Mouse (Mus musculus): ENCODE measurements around the gene Iqgap1. TPM values are rescaled to one million over a fixed set of nuclear protein-coding genes. Genes with fewer than 3 reads are reported as not detected.

The Iqgap1 gene
- polyA plus RNA-seq, 1 experiment from 2014 or later: 25.9 TPM

DNA sequence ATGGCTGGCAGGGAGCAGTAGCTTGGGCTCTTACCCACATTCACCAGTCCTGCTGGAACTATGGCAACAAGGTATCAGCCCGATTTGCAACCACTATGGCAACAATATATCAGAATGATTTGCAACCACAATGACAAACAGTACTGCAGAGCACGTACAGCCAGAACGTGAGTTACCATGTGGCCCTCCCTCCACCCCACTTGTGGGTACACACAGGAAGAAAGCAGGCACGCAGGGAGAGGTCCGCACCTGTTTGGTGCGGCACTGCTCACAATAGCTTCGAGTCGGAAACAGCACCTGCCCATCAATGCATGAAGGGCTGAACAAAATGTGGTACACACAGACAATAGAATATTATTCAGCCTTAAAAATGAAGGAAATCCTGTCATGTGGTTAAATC lies 107.3 kb downstream of the Iqgap1 start:
- no peak overlapping the region for H3K9ac ChIP-seq (ENCODE audit: low read length)
- no peaks in the 10 kb centered on the region for H3K27me3 ChIP-seq (ENCODE audit: control insufficient read depth, insufficient read depth, low read length)
- 92% methylated on average over 8 of the region's 8 CpGs for WGBS
- no peak overlapping the region for H3K27ac ChIP-seq (replicated peaks; ENCODE audit: low read depth, low read length)
- H3K36me3 ChIP-seq (ENCODE audit: control insufficient read depth, insufficient read depth, low read length): no peaks in the 10 kb centered on the region
- H3K9me3 ChIP-seq (ENCODE audit: control insufficient read depth, low read length): no peaks in the 10 kb centered on the region
- ATAC-seq (ENCODE audit: insufficient number of reproducible peaks, low FRiP score, low TSS enrichment, low read depth): no peak
- no peak overlapping the region for H3K4me3 ChIP-seq (ENCODE audit: low read depth, low read length)
- no peak overlapping the region for H3K4me2 ChIP-seq (ENCODE audit: low read depth, severe bottlenecking)
- no peaks in the 10 kb centered on the region for H3K4me1 ChIP-seq (ENCODE audit: control insufficient read depth, insufficient read depth, low read length)
- DNase-seq (ENCODE audit: low spot score): no peak

DNA sequence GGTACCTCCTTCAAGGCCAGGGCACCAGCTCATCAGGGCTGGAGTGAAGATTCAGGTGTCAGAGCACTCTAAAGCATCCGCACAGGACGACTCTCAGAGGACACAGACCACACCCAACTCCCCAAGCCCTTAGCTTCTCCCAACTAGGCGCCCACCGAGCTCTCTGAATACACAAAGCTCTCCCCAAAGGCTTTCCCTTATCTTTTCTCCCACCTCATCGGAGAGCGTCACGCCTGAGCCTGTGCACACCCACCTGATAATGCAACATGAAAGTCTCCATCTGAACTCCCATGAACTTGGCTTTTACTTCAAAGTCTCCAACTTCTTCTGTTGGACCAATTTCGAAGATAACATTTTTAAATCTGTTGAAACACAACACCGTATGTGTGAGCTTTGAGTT lies 109.0 kb downstream of the Iqgap1 start:
- Histone ChIP-seq H3K9ac (ENCODE audit: low read length) (no peak overlapping the region), H3K36me3 (ENCODE audit: control insufficient read depth, insufficient read depth, low read length) (no peaks in the 10 kb centered on the region), H3K4me1 (ENCODE audit: control insufficient read depth, insufficient read depth, low read length) (no peaks in the 10 kb centered on the region), H3K27ac (replicated peaks; ENCODE audit: low read depth, low read length) (no peak overlapping the region), H3K9me3 (ENCODE audit: control insufficient read depth, low read length) (no peaks in the 10 kb centered on the region), H3K27me3 (ENCODE audit: control insufficient read depth, insufficient read depth, low read length) (no peaks in the 10 kb centered on the region), H3K4me2 (ENCODE audit: low read depth, severe bottlenecking) (no peak overlapping the region), H3K4me3 (ENCODE audit: low read depth, low read length) (no peak overlapping the region)
- DNase-seq (ENCODE audit: low spot score): no peak
- WGBS: 77% methylated on average over 9 of the region's 9 CpGs
- ATAC-seq (ENCODE audit: insufficient number of reproducible peaks, low FRiP score, low TSS enrichment, low read depth): no peak

DNA sequence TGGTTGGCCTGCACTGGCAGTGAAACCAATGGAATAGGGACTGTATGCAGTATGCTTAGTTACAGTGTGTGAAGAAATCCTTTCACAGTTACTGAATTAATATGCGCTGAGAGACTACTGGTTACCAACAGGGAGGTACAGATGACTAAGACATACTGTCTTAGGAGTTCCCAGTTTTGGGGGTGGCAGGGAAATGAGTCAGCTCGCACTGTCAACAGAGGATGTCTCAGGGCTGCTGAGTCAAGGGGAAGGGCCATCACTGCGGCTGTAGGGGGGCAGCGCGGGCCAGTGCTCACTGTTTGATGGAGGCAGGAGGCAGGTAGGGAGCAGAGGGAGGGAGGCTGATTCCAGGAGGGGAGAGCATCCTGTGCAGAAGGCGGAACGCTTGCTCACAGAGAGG lies 110.5 kb downstream of the Iqgap1 start:
- DNase-seq (ENCODE audit: low spot score) (no peak), ATAC-seq (ENCODE audit: insufficient number of reproducible peaks, low FRiP score, low TSS enrichment, low read depth) (no peak)
- Histone ChIP-seq H3K4me2 (ENCODE audit: low read depth, severe bottlenecking) (no peak overlapping the region), H3K27ac (replicated peaks; ENCODE audit: low read depth, low read length) (no peak overlapping the region), H3K36me3 (ENCODE audit: control insufficient read depth, insufficient read depth, low read length) (no peaks in the 10 kb centered on the region), H3K27me3 (ENCODE audit: control insufficient read depth, insufficient read depth, low read length) (no peaks in the 10 kb centered on the region), H3K4me1 (ENCODE audit: control insufficient read depth, insufficient read depth, low read length) (no peaks in the 10 kb centered on the region), H3K4me3 (ENCODE audit: low read depth, low read length) (no peak overlapping the region), H3K9me3 (ENCODE audit: control insufficient read depth, low read length) (no peaks in the 10 kb centered on the region), H3K9ac (ENCODE audit: low read length) (no peak overlapping the region)
- 93% methylated on average over 7 of the region's 7 CpGs for WGBS

DNA sequence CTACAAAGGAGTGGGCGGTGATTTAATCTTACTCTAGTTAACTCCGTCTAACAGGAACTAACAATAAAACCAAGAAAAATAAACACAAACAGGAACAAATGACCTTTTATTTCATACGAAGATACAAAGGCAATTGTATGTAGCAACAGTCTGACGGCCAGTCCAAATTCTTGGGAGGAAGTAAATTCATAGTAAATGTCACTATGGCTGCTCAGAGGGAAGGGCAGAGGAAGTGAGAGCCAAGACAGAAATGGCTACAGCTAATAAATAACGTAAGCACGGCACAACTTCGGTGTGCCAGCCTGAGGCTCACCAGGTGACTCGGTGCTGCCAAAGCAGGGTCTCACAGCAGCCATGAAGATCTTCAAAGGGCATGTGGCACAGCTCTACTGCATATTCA lies 114.3 kb downstream of the Iqgap1 start:
- H3K27me3 ChIP-seq (ENCODE audit: control insufficient read depth, insufficient read depth, low read length): no peaks in the 10 kb centered on the region
- WGBS: 75% methylated on average over 8 of the region's 8 CpGs
- DNase-seq (ENCODE audit: low spot score) (no peak), ATAC-seq (ENCODE audit: insufficient number of reproducible peaks, low FRiP score, low TSS enrichment, low read depth) (no peak)
- H3K9me3 ChIP-seq (ENCODE audit: control insufficient read depth, low read length): no peaks in the 10 kb centered on the region
- H3K36me3 ChIP-seq (ENCODE audit: control insufficient read depth, insufficient read depth, low read length): no peaks in the 10 kb centered on the region
- no peak overlapping the region for H3K9ac ChIP-seq (ENCODE audit: low read length)
- no peaks in the 10 kb centered on the region for H3K4me1 ChIP-seq (ENCODE audit: control insufficient read depth, insufficient read depth, low read length)
- no peak overlapping the region for H3K4me3 ChIP-seq (ENCODE audit: low read depth, low read length)
- H3K27ac ChIP-seq (replicated peaks; ENCODE audit: low read depth, low read length): no peak overlapping the region
- no peak overlapping the region for H3K4me2 ChIP-seq (ENCODE audit: low read depth, severe bottlenecking)

DNA sequence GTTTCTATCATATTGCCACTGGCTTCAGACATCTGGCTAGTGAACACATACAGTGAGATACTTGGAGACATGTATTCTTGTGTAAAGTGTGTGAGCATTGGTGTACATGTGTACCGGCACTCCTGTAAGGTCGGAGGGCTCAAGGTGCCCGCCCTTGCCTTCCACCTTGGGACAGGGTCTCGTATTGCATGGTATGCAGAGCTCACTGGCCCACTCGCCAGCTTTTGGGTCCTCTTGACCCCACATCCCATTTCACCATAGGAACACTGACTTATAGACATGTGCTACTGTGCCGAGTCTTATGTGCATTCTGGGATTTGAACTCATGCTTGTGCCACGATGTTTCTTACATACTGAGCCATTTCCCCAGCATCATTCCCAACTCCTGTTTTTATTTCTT lies 115.4 kb downstream of the Iqgap1 start:
- no peaks in the 10 kb centered on the region for H3K9me3 ChIP-seq (ENCODE audit: control insufficient read depth, low read length)
- DNase-seq (ENCODE audit: low spot score) (no peak), ATAC-seq (ENCODE audit: insufficient number of reproducible peaks, low FRiP score, low TSS enrichment, low read depth) (no peak)
- H3K27me3 ChIP-seq (ENCODE audit: control insufficient read depth, insufficient read depth, low read length): no peaks in the 10 kb centered on the region
- H3K4me2 ChIP-seq (ENCODE audit: low read depth, severe bottlenecking): no peak overlapping the region
- no peak overlapping the region for H3K9ac ChIP-seq (ENCODE audit: low read length)
- no peaks in the 10 kb centered on the region for H3K4me1 ChIP-seq (ENCODE audit: control insufficient read depth, insufficient read depth, low read length)
- no peaks in the 10 kb centered on the region for H3K36me3 ChIP-seq (ENCODE audit: control insufficient read depth, insufficient read depth, low read length)
- H3K27ac ChIP-seq (replicated peaks; ENCODE audit: low read depth, low read length): no peak overlapping the region
- no peak overlapping the region for H3K4me3 ChIP-seq (ENCODE audit: low read depth, low read length)
- 93% methylated on average over 7 of the region's 7 CpGs for WGBS

DNA sequence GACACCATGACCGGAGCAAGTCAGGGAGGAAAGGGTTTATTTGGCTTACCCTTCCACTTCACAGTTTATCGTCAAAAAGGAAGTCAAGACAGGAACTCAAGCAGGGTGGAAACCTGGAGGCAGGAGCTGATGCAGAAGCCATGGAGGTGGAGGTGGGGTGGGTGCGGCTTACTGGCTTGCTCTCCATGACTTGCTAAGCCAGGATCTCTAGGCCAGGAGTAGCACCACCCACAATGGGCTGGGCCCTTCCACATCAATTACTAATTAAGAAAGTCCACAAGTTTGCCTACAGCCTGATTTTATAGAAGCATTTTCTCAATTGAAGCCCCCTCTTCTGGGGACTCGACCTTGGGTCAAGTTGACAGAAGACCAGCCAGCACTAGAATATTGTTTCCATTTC lies 121.7 kb downstream of the Iqgap1 start:
- Histone ChIP-seq H3K36me3 (ENCODE audit: control insufficient read depth, insufficient read depth, low read length) (no peaks in the 10 kb centered on the region), H3K9ac (ENCODE audit: low read length) (no peak overlapping the region), H3K4me3 (ENCODE audit: low read depth, low read length) (no peak overlapping the region), H3K4me2 (ENCODE audit: low read depth, severe bottlenecking) (no peak overlapping the region), H3K9me3 (ENCODE audit: control insufficient read depth, low read length) (no peaks in the 10 kb centered on the region), H3K27me3 (ENCODE audit: control insufficient read depth, insufficient read depth, low read length) (no peaks in the 10 kb centered on the region), H3K4me1 (ENCODE audit: control insufficient read depth, insufficient read depth, low read length) (no peaks in the 10 kb centered on the region), H3K27ac (replicated peaks; ENCODE audit: low read depth, low read length) (no peak overlapping the region)
- WGBS: 92% methylated on average over 4 of the region's 4 CpGs
- DNase-seq (ENCODE audit: low spot score) (no peak), ATAC-seq (ENCODE audit: insufficient number of reproducible peaks, low FRiP score, low TSS enrichment, low read depth) (no peak)

DNA sequence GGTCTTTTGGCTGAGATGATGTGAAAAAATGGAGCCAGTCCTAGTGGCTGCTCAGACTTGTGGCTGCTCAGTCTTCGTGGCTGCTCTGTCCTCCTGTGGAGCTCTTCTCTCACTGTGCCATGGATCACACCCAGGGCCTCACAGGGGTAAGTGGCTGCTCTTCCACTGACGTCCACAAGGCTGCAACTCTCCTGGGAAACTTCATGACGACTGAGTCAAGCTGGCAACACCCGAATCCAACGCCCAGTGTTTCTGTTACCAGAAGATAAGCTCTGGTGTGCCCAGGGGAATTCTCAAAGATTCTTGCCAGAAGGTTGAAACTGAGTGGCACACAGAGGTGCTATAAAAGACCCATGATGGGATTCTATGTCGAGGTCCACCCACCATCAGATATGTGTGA lies 123.3 kb downstream of the Iqgap1 start:
- H3K9ac ChIP-seq (ENCODE audit: low read length): no peak overlapping the region
- DNase-seq (ENCODE audit: low spot score) (no peak), ATAC-seq (ENCODE audit: insufficient number of reproducible peaks, low FRiP score, low TSS enrichment, low read depth) (no peak)
- no peak overlapping the region for H3K4me3 ChIP-seq (ENCODE audit: low read depth, low read length)
- H3K27ac ChIP-seq (replicated peaks; ENCODE audit: low read depth, low read length): no peak overlapping the region
- H3K4me1 ChIP-seq (ENCODE audit: control insufficient read depth, insufficient read depth, low read length): no peaks in the 10 kb centered on the region
- WGBS: 77% methylated on average over 6 of the region's 6 CpGs
- H3K36me3 ChIP-seq (ENCODE audit: control insufficient read depth, insufficient read depth, low read length): no peaks in the 10 kb centered on the region
- no peaks in the 10 kb centered on the region for H3K27me3 ChIP-seq (ENCODE audit: control insufficient read depth, insufficient read depth, low read length)
- no peak overlapping the region for H3K4me2 ChIP-seq (ENCODE audit: low read depth, severe bottlenecking)
- no peaks in the 10 kb centered on the region for H3K9me3 ChIP-seq (ENCODE audit: control insufficient read depth, low read length)

DNA sequence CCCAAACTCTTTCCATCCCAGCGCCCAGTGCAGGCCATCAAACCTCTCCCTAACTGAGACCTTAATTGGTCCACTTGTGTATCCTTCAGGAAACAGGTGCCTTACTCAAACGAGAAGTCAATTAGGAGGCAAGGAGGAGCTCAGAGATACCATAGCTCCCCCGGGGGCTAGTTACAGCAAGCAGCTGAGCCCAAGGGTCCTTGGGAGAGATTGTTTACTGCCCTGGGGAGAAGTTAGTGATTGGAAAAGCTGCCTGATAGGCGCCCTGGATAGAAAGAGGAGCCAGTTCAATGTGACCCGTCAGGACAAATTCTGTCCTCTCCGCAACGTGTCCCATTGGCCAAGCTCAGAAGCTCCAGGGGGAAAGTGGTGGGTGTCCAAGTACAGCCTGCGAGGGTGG lies 126.1 kb downstream of the Iqgap1 start:
- ATAC-seq (ENCODE audit: insufficient number of reproducible peaks, low FRiP score, low TSS enrichment, low read depth) (no peak), DNase-seq (ENCODE audit: low spot score) (no peak)
- WGBS: 64% methylated on average over 8 of the region's 8 CpGs
- no peak overlapping the region for H3K4me3 ChIP-seq (ENCODE audit: low read depth, low read length)
- H3K9me3 ChIP-seq (ENCODE audit: control insufficient read depth, low read length): no peaks in the 10 kb centered on the region
- no peak overlapping the region for H3K27ac ChIP-seq (replicated peaks; ENCODE audit: low read depth, low read length)
- H3K36me3 ChIP-seq (ENCODE audit: control insufficient read depth, insufficient read depth, low read length): no peaks in the 10 kb centered on the region
- H3K4me2 ChIP-seq (ENCODE audit: low read depth, severe bottlenecking): no peak overlapping the region
- no peaks in the 10 kb centered on the region for H3K27me3 ChIP-seq (ENCODE audit: control insufficient read depth, insufficient read depth, low read length)
- no peak overlapping the region for H3K9ac ChIP-seq (ENCODE audit: low read length)
- no peaks in the 10 kb centered on the region for H3K4me1 ChIP-seq (ENCODE audit: control insufficient read depth, insufficient read depth, low read length)

DNA sequence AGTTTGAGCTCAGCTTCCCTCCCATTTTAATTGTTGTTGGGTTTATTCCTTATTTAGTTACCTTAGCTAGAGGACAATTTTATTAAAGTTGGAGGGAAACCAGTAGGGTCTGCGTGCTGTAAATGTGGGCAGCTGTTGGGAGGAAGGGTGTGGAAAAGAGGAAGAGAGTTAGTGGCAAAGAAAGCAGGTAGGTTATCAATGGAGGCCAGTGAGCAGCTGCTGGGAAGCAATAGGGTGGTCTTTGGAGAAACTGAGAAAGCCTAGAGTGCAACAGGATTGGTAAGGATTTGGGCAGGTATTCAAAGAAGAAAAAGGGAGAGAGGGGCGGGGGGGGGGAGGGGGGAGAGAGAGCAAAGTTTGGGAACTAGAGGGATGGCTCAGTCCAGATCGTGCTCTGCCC lies 126.8 kb downstream of the Iqgap1 start:
- DNase-seq (ENCODE audit: low spot score) (no peak), ATAC-seq (ENCODE audit: insufficient number of reproducible peaks, low FRiP score, low TSS enrichment, low read depth) (no peak)
- no peak overlapping the region for H3K27ac ChIP-seq (replicated peaks; ENCODE audit: low read depth, low read length)
- no peak overlapping the region for H3K4me3 ChIP-seq (ENCODE audit: low read depth, low read length)
- H3K4me1 ChIP-seq (ENCODE audit: control insufficient read depth, insufficient read depth, low read length): no peaks in the 10 kb centered on the region
- no peaks in the 10 kb centered on the region for H3K27me3 ChIP-seq (ENCODE audit: control insufficient read depth, insufficient read depth, low read length)
- H3K4me2 ChIP-seq (ENCODE audit: low read depth, severe bottlenecking): no peak overlapping the region
- no peaks in the 10 kb centered on the region for H3K9me3 ChIP-seq (ENCODE audit: control insufficient read depth, low read length)
- WGBS: 77% methylated on average over 2 of the region's 3 CpGs
- no peaks in the 10 kb centered on the region for H3K36me3 ChIP-seq (ENCODE audit: control insufficient read depth, insufficient read depth, low read length)
- H3K9ac ChIP-seq (ENCODE audit: low read length): no peak overlapping the region
